Mouse (Mus musculus) left cerebral cortex, postnatal 25 days (tissue): ENCODE data around the gene 4930469K13Rik. TPM values are rescaled to one million over a fixed set of nuclear protein-coding genes. Genes with fewer than 3 reads are reported as not detected.
A peak's percentile ranks its signal among the peaks of the same experiment; 100 is the strongest.

ENCODE experiments used
- DNase-seq, 2 experiments: peaks; one replicate each; pipeline ENCODE4 v3.0.0; 2022; ENCODE audit warnings: low spot score in 2 of 2, mixed read lengths in 1 of 2
- intact Hi-C: fragments of 180-260 bp; cut with DNase I; formaldehyde crosslinking; loops from one replicate; pipeline ENCODE4 v1.15.1; 2025
- total RNA-seq, 2 experiments: library from RNA; stranded (reverse); gene quantifications; 2 replicates each; pipeline ENCODE4 v1.2.3; 2021

Gene 4930469K13Rik
- total RNA-seq, 2 experiments from 2014 or later = not detected

- DNase-seq = no peak
- intact Hi-C loops = loop anchor here (5.0 kb wide), 1 partner anchor 256 kb away; no protein-coding TSS in a partner anchor
Measured at GRCm38 (mm10) chr11:33955982-33956381, 142.4 kb downstream of the 4930469K13Rik start.

DNA sequence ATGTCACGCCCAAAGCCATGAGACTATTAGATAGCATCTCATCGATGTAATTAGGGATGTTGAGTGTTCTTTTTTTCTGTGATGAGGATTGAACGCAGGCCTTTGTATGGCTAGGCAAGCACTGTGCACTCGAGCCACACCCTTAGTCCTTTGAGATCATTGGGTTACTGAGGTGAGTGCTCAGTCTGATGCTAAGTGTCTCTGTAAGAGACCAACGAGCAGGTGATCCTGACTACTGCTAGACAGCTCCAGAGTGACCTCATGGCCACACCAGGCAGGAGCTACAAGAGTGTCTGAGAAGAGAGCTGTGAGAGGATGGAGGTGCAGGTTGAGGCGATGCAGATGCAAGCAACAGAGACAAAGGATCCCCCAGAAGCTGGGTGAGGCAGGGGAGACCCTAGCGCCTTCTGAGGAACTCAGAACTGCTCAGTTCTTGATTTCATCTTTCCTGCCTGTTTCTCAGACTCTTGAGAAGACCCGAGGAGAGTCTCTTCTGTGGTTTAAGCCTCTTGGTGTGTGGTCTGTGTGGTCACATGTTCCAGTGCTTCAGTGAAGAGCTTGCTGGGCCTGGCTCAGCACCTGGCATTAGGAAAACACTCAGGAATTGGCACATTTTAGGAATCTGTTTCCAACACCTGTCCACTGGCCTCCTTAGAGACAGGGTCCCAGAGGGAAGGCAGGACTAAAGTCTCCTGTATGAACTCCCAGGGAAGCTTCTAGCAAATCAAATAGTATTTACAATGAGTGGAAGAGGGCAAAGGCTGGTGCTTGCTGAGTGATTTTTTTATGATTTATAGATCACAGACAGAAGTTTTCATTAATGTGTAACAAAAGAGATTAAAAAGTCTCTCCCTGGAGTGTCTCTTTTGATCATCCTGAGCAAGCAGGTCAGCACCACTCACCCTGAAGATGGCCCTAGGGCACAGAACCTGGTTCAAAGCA is 146.4 kb downstream of the 4930469K13Rik start:
- intact Hi-C loops = no loop called here
- DNase-seq = no peak

DNA sequence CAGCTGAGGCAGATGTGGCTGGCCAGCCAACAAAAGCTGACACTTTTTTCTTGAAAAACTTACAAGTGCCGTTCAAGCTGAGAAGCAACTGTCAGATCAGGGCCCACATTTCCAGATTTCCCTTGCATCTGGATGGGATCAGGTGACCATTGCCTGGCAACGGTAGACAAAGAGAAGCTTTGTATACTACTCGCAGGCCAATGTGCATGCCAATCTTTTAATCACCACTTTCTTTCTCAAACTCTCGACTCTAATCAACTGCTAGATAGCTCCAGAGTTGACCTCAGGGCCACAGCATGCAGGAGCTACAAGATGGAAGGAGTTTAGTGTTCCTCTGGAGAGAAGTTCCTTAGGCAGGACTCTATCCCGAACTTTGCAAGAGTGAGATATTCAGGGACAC is 147.2 kb downstream of the 4930469K13Rik start:
- intact Hi-C loops = no loop called here
- DNase-seq = no peak

GRCm38 (mm10) chr11:33946501-33946900 is 151.9 kb downstream of the 4930469K13Rik start:
- intact Hi-C loops = no loop called here
- no peak for DNase-seq

DNA sequence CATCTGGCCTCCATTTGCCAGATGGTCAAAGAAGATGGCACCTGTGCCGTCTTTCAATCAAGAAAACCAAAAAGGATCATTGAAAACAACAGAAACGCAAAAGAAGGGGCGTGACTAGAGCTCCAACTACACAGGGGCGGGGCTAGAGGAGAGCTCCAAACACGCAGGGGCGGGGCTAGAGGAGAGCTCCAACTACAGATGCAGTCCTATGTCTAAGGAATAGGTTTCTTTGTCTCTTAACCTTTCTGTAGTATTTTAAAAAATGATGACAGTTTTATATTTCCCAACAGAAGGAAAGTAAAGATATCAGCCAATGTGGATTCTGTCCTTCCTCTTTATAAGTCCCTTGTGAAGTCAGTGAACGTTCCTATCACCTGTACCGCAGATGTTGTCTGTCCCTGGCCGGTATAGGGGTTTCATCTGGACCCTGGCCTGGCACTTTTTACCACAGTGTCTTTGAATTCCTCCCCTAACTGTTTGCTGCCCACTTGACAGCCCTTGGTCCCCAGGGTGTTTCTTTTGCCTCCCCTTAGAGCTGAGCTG is 153.5 kb downstream of the 4930469K13Rik start:
- intact Hi-C loops = no loop called here
- no peak for DNase-seq

- intact Hi-C loops = no loop called here
- DNase-seq = no peak
Measured at GRCm38 (mm10) chr11:33944067-33944785, 154.1 kb downstream of the 4930469K13Rik start.

DNA sequence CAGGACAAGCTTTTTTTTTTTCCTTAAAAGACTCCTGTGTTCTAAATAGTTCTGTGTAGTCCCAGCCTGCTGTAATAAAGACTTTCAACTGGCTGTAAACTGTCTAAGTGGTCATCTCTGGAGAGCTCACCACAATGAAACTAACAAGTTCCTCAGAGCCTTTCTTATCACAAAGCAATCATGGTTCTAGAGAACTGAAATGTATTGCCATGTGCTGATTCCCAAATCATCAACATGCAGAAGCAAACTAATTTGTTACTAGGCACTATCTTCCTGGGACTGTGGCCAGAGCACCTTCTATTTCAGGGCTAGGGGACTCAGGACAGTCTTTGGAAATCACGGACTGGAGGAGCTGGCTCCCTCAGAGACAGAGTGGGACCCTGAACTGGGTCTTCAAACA is 154.8 kb downstream of the 4930469K13Rik start:
- no peak for DNase-seq

GRCm38 (mm10) chr11:33939456-33940113 is 158.8 kb downstream of the 4930469K13Rik start:
- DNase-seq = no peak
- intact Hi-C loops = loop anchor here (5.0 kb wide), 1 partner anchor 63 kb away; no protein-coding TSS in a partner anchor

More for the DNA sequence above, 154.8 kb downstream of the 4930469K13Rik start:
- intact Hi-C loops = no loop called here

GRCm38 (mm10) chr11:33938561-33939274 is 159.6 kb downstream of the 4930469K13Rik start:
- peak in 1 of 2 experiments; percentile 50 for DNase-seq
- intact Hi-C loops = loop anchor here (5.0 kb wide), 1 partner anchor 64 kb away; no protein-coding TSS in a partner anchor

DNA sequence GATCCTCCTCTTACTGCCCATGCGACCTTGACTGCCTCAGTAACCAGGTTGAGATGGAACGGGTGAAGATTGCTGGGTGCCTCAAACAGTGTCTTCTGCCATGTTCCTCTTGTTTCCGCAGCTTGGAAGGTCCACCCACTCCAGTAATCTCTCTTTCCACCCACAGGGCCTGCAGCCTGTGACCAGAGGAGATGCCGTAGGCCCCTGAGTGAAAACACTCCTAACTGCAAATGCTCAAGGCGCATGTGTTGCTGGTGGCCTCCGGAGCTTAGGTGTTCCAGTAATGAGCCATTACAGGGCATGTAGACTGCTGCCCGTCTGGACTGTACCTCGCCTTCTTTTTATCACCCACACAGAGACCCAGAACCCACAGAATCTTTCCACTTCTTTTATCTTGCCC is 160.7 kb downstream of the 4930469K13Rik start:
- no peak for DNase-seq
- intact Hi-C loops = loop anchor here (5.0 kb wide), 1 partner anchor 65 kb away; no protein-coding TSS in a partner anchor

DNA sequence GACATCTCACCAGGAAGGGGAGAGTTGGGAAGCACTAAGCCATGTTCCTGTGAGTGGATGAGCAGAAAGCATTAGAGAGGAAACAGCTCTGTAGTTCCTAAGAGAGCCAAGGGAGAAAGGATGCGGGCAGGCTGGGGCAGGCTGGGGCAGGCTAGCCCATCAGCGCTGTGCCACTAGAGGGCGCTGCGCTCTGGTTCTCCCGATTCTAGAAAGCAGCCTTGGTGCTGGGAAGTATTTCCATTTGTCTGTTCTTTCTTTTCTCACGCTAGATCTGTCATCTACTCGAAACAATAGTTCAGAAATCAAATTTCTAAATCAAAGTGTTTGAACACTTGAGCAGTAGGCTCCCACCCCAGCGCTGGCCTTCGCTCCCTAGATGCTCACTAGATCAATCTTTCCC is 164.1 kb downstream of the 4930469K13Rik start:
- DNase-seq = no peak
- intact Hi-C loops = no loop called here

- intact Hi-C loops = no loop called here
- DNase-seq = peak; percentile 14 to 72
Measured at GRCm38 (mm10) chr11:33932386-33933111, 165.8 kb downstream of the 4930469K13Rik start.

DNA sequence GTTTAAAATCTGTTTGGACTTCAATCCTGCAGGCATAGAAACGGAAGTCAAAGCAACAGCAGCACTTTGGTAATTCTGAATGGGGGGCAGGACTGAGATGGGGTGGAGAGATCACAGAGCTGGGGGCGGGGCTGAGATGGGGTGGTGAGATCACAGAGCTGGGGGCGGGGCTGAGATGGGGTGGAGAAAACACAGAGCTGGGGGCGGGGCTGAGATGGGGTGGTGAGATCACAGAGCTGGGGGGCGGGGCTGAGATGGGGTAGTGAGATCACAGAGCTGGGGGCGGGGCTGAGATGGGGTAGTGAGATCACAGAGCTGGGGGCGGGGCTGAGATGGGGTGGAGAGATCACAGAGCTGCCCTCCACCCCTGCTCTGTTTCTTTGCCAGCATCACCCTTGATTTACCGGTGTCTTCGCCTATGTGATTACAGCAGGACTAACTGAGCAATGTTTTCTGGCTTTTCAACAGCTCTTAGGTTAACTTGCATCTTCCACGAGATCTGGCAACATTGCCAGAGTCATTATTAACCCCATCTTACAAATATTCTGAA is 166.4 kb downstream of the 4930469K13Rik start:
- intact Hi-C loops = no loop called here
- no peak for DNase-seq

DNA sequence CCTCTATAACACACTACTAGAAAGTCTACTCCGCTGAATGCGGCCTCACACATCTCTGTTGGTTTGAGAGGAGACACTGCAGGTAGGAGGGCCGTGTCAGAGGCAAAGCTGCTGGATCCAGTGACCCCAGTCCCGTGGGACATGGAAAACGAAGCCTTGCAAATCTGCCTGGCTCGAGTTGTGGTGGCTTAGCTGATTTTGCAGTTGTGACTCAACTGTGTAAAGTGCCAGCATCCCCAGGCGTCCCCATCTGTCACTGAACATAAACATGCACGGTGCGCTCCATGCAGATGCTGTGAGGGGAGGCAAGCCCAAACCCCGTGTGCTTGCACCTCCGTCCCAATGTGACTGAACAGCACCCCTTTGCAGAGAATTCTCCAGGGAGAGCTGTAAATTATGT is 168.9 kb downstream of the 4930469K13Rik start:
- intact Hi-C loops = loop anchor here (5.0 kb wide), 2 partner anchors 78 to 283 kb away; no protein-coding TSS in a partner anchor
- DNase-seq = peak in 1 of 2 experiments; percentile 54

GRCm38 (mm10) chr11:33928658-33929057 is 169.7 kb downstream of the 4930469K13Rik start:
- no peak for DNase-seq
- intact Hi-C loops = loop anchor here (5.0 kb wide), 2 partner anchors 79 to 284 kb away; no protein-coding TSS in a partner anchor

GRCm38 (mm10) chr11:33927836-33928235 is 170.5 kb downstream of the 4930469K13Rik start:
- intact Hi-C loops = loop anchor here (5.0 kb wide), 2 partner anchors 79 to 284 kb away; no protein-coding TSS in a partner anchor
- no peak for DNase-seq

GRCm38 (mm10) chr11:33927321-33927720 is 171.0 kb downstream of the 4930469K13Rik start:
- intact Hi-C loops = loop anchor here (5.0 kb wide), 2 partner anchors 80 to 285 kb away; no protein-coding TSS in a partner anchor
- DNase-seq = no peak

GRCm38 (mm10) chr11:33926551-33926950 is 171.8 kb downstream of the 4930469K13Rik start:
- intact Hi-C loops = loop anchor here (5.0 kb wide), 2 partner anchors 81 to 286 kb away; no protein-coding TSS in a partner anchor
- no peak for DNase-seq
